Mouse (Mus musculus): ENCODE measurements around the gene Baz2b. TPM values are rescaled to one million over a fixed set of nuclear protein-coding genes. Genes with fewer than 3 reads are reported as not detected.

Baz2b gene
- polyA plus RNA-seq, 1 experiment: 15.0 TPM

GRCm38 (mm10) chr2:60109001-60109400 lies 100.6 kb downstream of the Baz2b start:
- H3K4me3 ChIP-seq (ENCODE audit: insufficient read depth, low read depth, low read length): no peak overlapping the region
- WGBS: 83% methylated on average over 3 of the region's 3 CpGs
- H3K4me1 ChIP-seq (ENCODE audit: control insufficient read depth, insufficient read depth, low read length): no peaks in the 10 kb centered on the region
- H3K36me3 ChIP-seq (ENCODE audit: control insufficient read depth, insufficient read depth, low read length): no peaks in the 10 kb centered on the region
- H3K27me3 ChIP-seq (replicated peaks; ENCODE audit: control insufficient read depth, insufficient read depth, low read length): no peaks in the 10 kb centered on the region
- H3K27ac ChIP-seq (ENCODE audit: insufficient read depth, low read depth, low read length): no peak overlapping the region
- TF ChIP-seq POLR2A (IDR thresholded peaks at IDR 0.05; ENCODE audit: low read depth, low read length) (no peak), CTCF (conservative IDR thresholded peaks at IDR 0.05; ENCODE audit: insufficient read depth, insufficient read length, low read depth, low read length) (no peak)
- no peak for DNase-seq

- TF ChIP-seq CTCF (conservative IDR thresholded peaks at IDR 0.05; ENCODE audit: insufficient read depth, insufficient read length, low read depth, low read length) (no peak), POLR2A (IDR thresholded peaks at IDR 0.05; ENCODE audit: low read depth, low read length) (no peak)
- H3K4me3 ChIP-seq (ENCODE audit: insufficient read depth, low read depth, low read length): no peak overlapping the region
- 91% methylated on average over 4 of the region's 4 CpGs for WGBS
These were observed 113.0 kb downstream of the Baz2b start for GRCm38 (mm10) chr2:60096625-60097024.

GRCm38 (mm10) chr2:60090280-60090679 lies 119.4 kb downstream of the Baz2b start:
- Histone ChIP-seq H3K36me3 (ENCODE audit: control insufficient read depth, insufficient read depth, low read length) (no peaks in the 10 kb centered on the region), H3K27me3 (replicated peaks; ENCODE audit: control insufficient read depth, insufficient read depth, low read length) (no peaks in the 10 kb centered on the region), H3K4me1 (ENCODE audit: control insufficient read depth, insufficient read depth, low read length) (peaks cover 17% of the 10 kb centered on the region), H3K4me3 (ENCODE audit: insufficient read depth, low read depth, low read length) (no peak overlapping the region), H3K27ac (ENCODE audit: insufficient read depth, low read depth, low read length) (no peak overlapping the region)
- WGBS: 41% methylated on average over 6 of the region's 6 CpGs
- TF ChIP-seq CTCF (conservative IDR thresholded peaks at IDR 0.05; ENCODE audit: insufficient read depth, insufficient read length, low read depth, low read length): no peak
- no peak for TF ChIP-seq POLR2A (IDR thresholded peaks at IDR 0.05; ENCODE audit: low read depth, low read length)
- no peak for DNase-seq

More at GRCm38 (mm10) chr2:60096625-60097024, 113.0 kb downstream of the Baz2b start:
- Histone ChIP-seq H3K27me3 (replicated peaks; ENCODE audit: control insufficient read depth, insufficient read depth, low read length) (no peaks in the 10 kb centered on the region), H3K4me1 (ENCODE audit: control insufficient read depth, insufficient read depth, low read length) (no peaks in the 10 kb centered on the region), H3K27ac (ENCODE audit: insufficient read depth, low read depth, low read length) (no peak overlapping the region), H3K36me3 (ENCODE audit: control insufficient read depth, insufficient read depth, low read length) (no peaks in the 10 kb centered on the region)
- no peak for DNase-seq

GRCm38 (mm10) chr2:60089528-60090247 lies 120.0 kb downstream of the Baz2b start:
- Histone ChIP-seq H3K4me3 (ENCODE audit: insufficient read depth, low read depth, low read length) (peak overlapping the region; percentile 41), H3K4me1 (ENCODE audit: control insufficient read depth, insufficient read depth, low read length) (peaks cover 17% of the 10 kb centered on the region), H3K27me3 (replicated peaks; ENCODE audit: control insufficient read depth, insufficient read depth, low read length) (no peaks in the 10 kb centered on the region), H3K27ac (ENCODE audit: insufficient read depth, low read depth, low read length) (peak overlapping the region; percentile 49), H3K36me3 (ENCODE audit: control insufficient read depth, insufficient read depth, low read length) (no peaks in the 10 kb centered on the region)
- DNase-seq: peak; percentile 50
- TF ChIP-seq CTCF (conservative IDR thresholded peaks at IDR 0.05; ENCODE audit: insufficient read depth, insufficient read length, low read depth, low read length) (no peak), POLR2A (IDR thresholded peaks at IDR 0.05; ENCODE audit: low read depth, low read length) (no peak)
- WGBS: 20% methylated on average over 15 of the region's 15 CpGs

- 74% methylated on average over 14 of the region's 14 CpGs for WGBS
- no peak overlapping the region for H3K27ac ChIP-seq (ENCODE audit: insufficient read depth, low read depth, low read length)
- DNase-seq: no peak
These were observed 120.7 kb downstream of the Baz2b start for GRCm38 (mm10) chr2:60088785-60089527.

GRCm38 (mm10) chr2:60086197-60086903 lies 123.3 kb downstream of the Baz2b start:
- peak; percentile 65 for DNase-seq
- Histone ChIP-seq H3K27ac (ENCODE audit: insufficient read depth, low read depth, low read length) (no peak overlapping the region), H3K27me3 (replicated peaks; ENCODE audit: control insufficient read depth, insufficient read depth, low read length) (no peaks in the 10 kb centered on the region), H3K36me3 (ENCODE audit: control insufficient read depth, insufficient read depth, low read length) (no peaks in the 10 kb centered on the region), H3K4me3 (ENCODE audit: insufficient read depth, low read depth, low read length) (no peak overlapping the region), H3K4me1 (ENCODE audit: control insufficient read depth, insufficient read depth, low read length) (peaks cover 25% of the 10 kb centered on the region)
- no peak for TF ChIP-seq POLR2A (IDR thresholded peaks at IDR 0.05; ENCODE audit: low read depth, low read length)
- TF ChIP-seq CTCF (conservative IDR thresholded peaks at IDR 0.05; ENCODE audit: insufficient read depth, insufficient read length, low read depth, low read length): no peak
- WGBS: 36% methylated on average over 8 of the region's 8 CpGs

More at GRCm38 (mm10) chr2:60088785-60089527, 120.7 kb downstream of the Baz2b start:
- H3K36me3 ChIP-seq (ENCODE audit: control insufficient read depth, insufficient read depth, low read length): no peaks in the 10 kb centered on the region
- TF ChIP-seq POLR2A (IDR thresholded peaks at IDR 0.05; ENCODE audit: low read depth, low read length) (no peak), CTCF (conservative IDR thresholded peaks at IDR 0.05; ENCODE audit: insufficient read depth, insufficient read length, low read depth, low read length) (no peak)
- no peaks in the 10 kb centered on the region for H3K27me3 ChIP-seq (replicated peaks; ENCODE audit: control insufficient read depth, insufficient read depth, low read length)
- peaks cover 17% of the 10 kb centered on the region for H3K4me1 ChIP-seq (ENCODE audit: control insufficient read depth, insufficient read depth, low read length)
- H3K4me3 ChIP-seq (ENCODE audit: insufficient read depth, low read depth, low read length): no peak overlapping the region
